Mouse (Mus musculus) splenic B cell, adult 2 months (primary cell): ENCODE data around the gene Gnao1.

ENCODE experiments used
- DNase-seq: peaks from one replicate; pipeline ENCODE4 v3.0.0-alpha.2; 2011; ENCODE audit warnings: low read depth, low spot score
- H3K27me3 ChIP-seq: 2 replicates; pipeline ENCODE4 v1.6.1; 2012; ENCODE audit warnings: mild to moderate bottlenecking, low read length, moderate library complexity, mixed read lengths; ENCODE audit not compliant: control insufficient read depth, poor library complexity, insufficient read depth, severe bottlenecking
- H3K36me3 ChIP-seq: 2 replicates; pipeline ENCODE4 v1.6.1; 2012; ENCODE audit warnings: mild to moderate bottlenecking, low read length, moderate library complexity, mixed read lengths; ENCODE audit not compliant: control insufficient read depth, poor library complexity, insufficient read depth, severe bottlenecking

Gene Gnao1

GRCm38 (mm10) chr8:93972971-93973734 lies 163.4 kb downstream of the Gnao1 start:
- DNase-seq, result no peak
- H3K36me3 ChIP-seq, result peaks cover 9% of the 10 kb centered on the region

GRCm38 (mm10) chr8:93973831-93974375 lies 164.1 kb downstream of the Gnao1 start:
- no peaks in the 10 kb centered on the region for H3K27me3 ChIP-seq
- H3K36me3 ChIP-seq, result peaks cover 9% of the 10 kb centered on the region
- DNase-seq, result no peak

More at GRCm38 (mm10) chr8:93972971-93973734, 163.4 kb downstream of the Gnao1 start:
- H3K27me3 ChIP-seq, result no peaks in the 10 kb centered on the region

GRCm38 (mm10) chr8:93974602-93975186 lies 164.9 kb downstream of the Gnao1 start:
- no peaks in the 10 kb centered on the region for H3K27me3 ChIP-seq
- peaks cover 9% of the 10 kb centered on the region for H3K36me3 ChIP-seq
- no peak for DNase-seq

- DNase-seq, result no peak
- no peaks in the 10 kb centered on the region for H3K27me3 ChIP-seq
- H3K36me3 ChIP-seq, result peaks cover 9% of the 10 kb centered on the region
Observed at GRCm38 (mm10) chr8:93975358-93975757, 165.6 kb downstream of the Gnao1 start.

- Histone ChIP-seq H3K36me3 (peaks cover 9% of the 10 kb centered on the region), H3K27me3 (no peaks in the 10 kb centered on the region)
- no peak for DNase-seq
Observed at GRCm38 (mm10) chr8:93976446-93977211, 166.9 kb downstream of the Gnao1 start.

GRCm38 (mm10) chr8:93980141-93980540 lies 170.4 kb downstream of the Gnao1 start:
- no peak for DNase-seq
- Histone ChIP-seq H3K36me3 (peaks cover 5% of the 10 kb centered on the region), H3K27me3 (no peaks in the 10 kb centered on the region)

- Histone ChIP-seq H3K36me3 (peaks cover 2% of the 10 kb centered on the region), H3K27me3 (no peaks in the 10 kb centered on the region)
- no peak for DNase-seq
Observed at GRCm38 (mm10) chr8:93981679-93982215, 172.0 kb downstream of the Gnao1 start.

- Histone ChIP-seq H3K36me3 (peaks cover 1% of the 10 kb centered on the region; the same call in 1 of the 2 replicates), H3K27me3 (no peaks in the 10 kb centered on the region)
- no peak for DNase-seq
Observed at GRCm38 (mm10) chr8:93983827-93984226, 174.1 kb downstream of the Gnao1 start.

- DNase-seq, result no peak
- Histone ChIP-seq H3K36me3 (peaks cover 3% of the 10 kb centered on the region; the same call in 1 of the 2 replicates), H3K27me3 (no peaks in the 10 kb centered on the region)
Observed at GRCm38 (mm10) chr8:93984731-93985130, 175.0 kb downstream of the Gnao1 start.

GRCm38 (mm10) chr8:93989739-93990138 lies 180.0 kb downstream of the Gnao1 start:
- DNase-seq, result no peak
- peaks cover 7% of the 10 kb centered on the region for H3K36me3 ChIP-seq
- no peaks in the 10 kb centered on the region for H3K27me3 ChIP-seq

GRCm38 (mm10) chr8:93998961-93999360 lies 189.2 kb downstream of the Gnao1 start:
- no peak for DNase-seq
- H3K36me3 ChIP-seq, result peaks cover 2% of the 10 kb centered on the region
- H3K27me3 ChIP-seq, result no peaks in the 10 kb centered on the region

GRCm38 (mm10) chr8:94004139-94004538 lies 194.4 kb downstream of the Gnao1 start:
- Histone ChIP-seq H3K36me3 (peaks cover 3% of the 10 kb centered on the region; the same call in 1 of the 2 replicates), H3K27me3 (no peaks in the 10 kb centered on the region)
- no peak for DNase-seq

- no peak for DNase-seq
- H3K27me3 ChIP-seq, result no peaks in the 10 kb centered on the region
- 0 out of 2 replicates have a peak, but pooled peaks cover 2% of the 10 kb centered on the region for H3K36me3 ChIP-seq
Observed at GRCm38 (mm10) chr8:94009243-94009845, 199.6 kb downstream of the Gnao1 start.

GRCm38 (mm10) chr8:94010101-94010705 lies 200.4 kb downstream of the Gnao1 start:
- no peaks in the 10 kb centered on the region for H3K27me3 ChIP-seq
- no peaks in the 10 kb centered on the region for H3K36me3 ChIP-seq
- DNase-seq, result no peak
